ENCODE assay signal across 11 mouse cellular contexts in genomic region chr6:22205751-22206121, GRCm38 (mm10).
DNase-seq lines count a peak whose midpoint lies in the region; ATAC-seq and TF ChIP-seq lines count a peak whose summit lies in the region.
"Had no signal": no experiment of that assay in that cellular context is flagged by ENCODE, and none has a peak within 500 bp of the region (broad histone marks: within the 10 kb centered on the region; RNA-seq: fewer than 3 reads in every experiment).

No protein-coding gene starts in this region.

- 56% methylated on average over 7 of the region's 7 CpGs for WGBS in heart, embryonic 14.5 days
- 65% methylated on average over 7 of the region's 7 CpGs for WGBS in midbrain, embryonic 15.5 days
- WGBS in midbrain, embryonic 10.5 days: 88% methylated on average over 7 of the region's 7 CpGs
- 28% methylated on average over 7 of the region's 7 CpGs for WGBS in limb, embryonic 10.5 days
- WGBS in stomach, postnatal 0 days: 66% methylated on average over 7 of the region's 7 CpGs

- no peaks in the 10 kb centered on the region for H3K4me1 ChIP-seq in heart, embryonic 14.5 days (ENCODE audit: control insufficient read depth in 2 of 2, insufficient read depth in 2 of 2, low read length in 2 of 2)
- 0 out of 2 replicates have a peak, but pooled peaks cover 10% of the 10 kb centered on the region for H3K4me1 ChIP-seq in midbrain, embryonic 15.5 days
- H3K4me1 ChIP-seq in midbrain, embryonic 10.5 days: no peaks in the 10 kb centered on the region
- H3K4me1 ChIP-seq in limb, embryonic 10.5 days: peaks cover 62% of the 10 kb centered on the region
- H3K4me1 ChIP-seq in stomach, postnatal 0 days (replicated peaks; ENCODE audit: control insufficient read depth, insufficient read depth): no peaks in the 10 kb centered on the region

- TF ChIP-seq EP300 in stomach, postnatal 0 days (optimal IDR thresholded peaks at IDR 0.05): no peak

- DNase-seq in heart, adult 18-20 months: no peak
- no peak for DNase-seq in midbrain, embryonic 10.5 days (ENCODE audit: low spot score)
- DNase-seq in limb, embryonic 10.5 days (ENCODE audit: low spot score): no peak
- DNase-seq in stomach, postnatal 0 days (ENCODE audit: low spot score): no peak
- DNase-seq in layer of hippocampus, postnatal 25 days (ENCODE audit: extremely low spot score in 1 of 2, low spot score in 1 of 2): no peak
- DNase-seq: gastrocnemius, postnatal 36 days; kidney, adult 11 months; layer of hippocampus, postnatal 36 days; thymus, adult 2 months had no signal

- no peaks in the 10 kb centered on the region for H3K9me3 ChIP-seq in heart, embryonic 14.5 days (ENCODE audit: control insufficient read depth, low read length)
- no peaks in the 10 kb centered on the region for H3K9me3 ChIP-seq in midbrain, embryonic 15.5 days
- H3K9me3 ChIP-seq in midbrain, embryonic 10.5 days (replicated peaks): no peaks in the 10 kb centered on the region
- H3K9me3 ChIP-seq in limb, embryonic 10.5 days (replicated peaks): no peaks in the 10 kb centered on the region
- H3K9me3 ChIP-seq in stomach, postnatal 0 days (ENCODE audit: control insufficient read depth, low read length): no peaks in the 10 kb centered on the region

- ATAC-seq in heart, embryonic 14.5 days (ENCODE audit: insufficient number of reproducible peaks, insufficient read depth, low FRiP score, low read depth): no peak
- no peak; the same call in 1 of the 2 replicates for ATAC-seq in midbrain, embryonic 15.5 days (replicated peaks)
- no peak for ATAC-seq in stomach, postnatal 0 days (ENCODE audit: low FRiP score, low TSS enrichment)

- no peak overlapping the region for H3K4me3 ChIP-seq in heart, embryonic 14.5 days (ENCODE audit: control insufficient read depth in 1 of 2, insufficient read depth in 1 of 2, low read depth in 1 of 2, low read length in 2 of 2)
- H3K4me3 ChIP-seq in midbrain, embryonic 15.5 days: no peak overlapping the region
- no peak overlapping the region for H3K4me3 ChIP-seq in midbrain, embryonic 10.5 days
- no peak overlapping the region for H3K4me3 ChIP-seq in limb, embryonic 10.5 days
- no peak overlapping the region for H3K4me3 ChIP-seq in stomach, postnatal 0 days (ENCODE audit: low read depth, low read length)

- no peaks in the 10 kb centered on the region for H3K27me3 ChIP-seq in heart, embryonic 14.5 days (ENCODE audit: control insufficient read depth, insufficient read depth, low read length)
- H3K27me3 ChIP-seq in midbrain, embryonic 15.5 days (replicated peaks): no peaks in the 10 kb centered on the region
- H3K27me3 ChIP-seq in midbrain, embryonic 10.5 days (ENCODE audit: low read depth, poor library complexity, severe bottlenecking): no peaks in the 10 kb centered on the region
- H3K27me3 ChIP-seq in limb, embryonic 10.5 days (ENCODE audit: low read depth, poor library complexity, severe bottlenecking): no peaks in the 10 kb centered on the region
- H3K27me3 ChIP-seq in stomach, postnatal 0 days (ENCODE audit: control insufficient read depth, insufficient read depth, low read length): no peaks in the 10 kb centered on the region

- no peak overlapping the region for H3K27ac ChIP-seq in heart, embryonic 14.5 days (replicated peaks in 1 of 2; ENCODE audit: control insufficient read depth in 1 of 2, insufficient read depth in 1 of 2, low read depth in 2 of 2, low read length in 2 of 2)
- no peak overlapping the region for H3K27ac ChIP-seq in midbrain, embryonic 15.5 days
- H3K27ac ChIP-seq in midbrain, embryonic 10.5 days (replicated peaks): no peak overlapping the region
- H3K27ac ChIP-seq in limb, embryonic 10.5 days: 0 out of 2 replicates have a peak overlapping the region, but pooled peaks have one; percentile 8
- H3K27ac ChIP-seq in stomach, postnatal 0 days (replicated peaks): no peak overlapping the region

- no peaks in the 10 kb centered on the region for H3K36me3 ChIP-seq in heart, embryonic 14.5 days (ENCODE audit: control insufficient read depth, insufficient read depth, low read length)
- no peaks in the 10 kb centered on the region for H3K36me3 ChIP-seq in midbrain, embryonic 15.5 days (replicated peaks)
- no peaks in the 10 kb centered on the region for H3K36me3 ChIP-seq in midbrain, embryonic 10.5 days
- H3K36me3 ChIP-seq in limb, embryonic 10.5 days: no peaks in the 10 kb centered on the region
- no peaks in the 10 kb centered on the region for H3K36me3 ChIP-seq in stomach, postnatal 0 days (ENCODE audit: control insufficient read depth, insufficient read depth, low read length)

- peak overlapping the region; percentile 29 for H3K4me2 ChIP-seq in heart, embryonic 14.5 days (ENCODE audit: low read length)
- peak overlapping the region; percentile 14 for H3K4me2 ChIP-seq in midbrain, embryonic 15.5 days
- H3K4me2 ChIP-seq in stomach, postnatal 0 days (replicated peaks; ENCODE audit: low read depth): peak overlapping the region; percentile 20; the same call in 1 of the 2 replicates

- H3K9ac ChIP-seq in heart, embryonic 14.5 days (ENCODE audit: low read length): no peak overlapping the region
- H3K9ac ChIP-seq in midbrain, embryonic 15.5 days: no peak overlapping the region
- H3K9ac ChIP-seq in stomach, postnatal 0 days (ENCODE audit: low read length): no peak overlapping the region

- no peak for TF ChIP-seq CTCF in stomach, postnatal 0 days (IDR thresholded peaks at IDR 0.05; ENCODE audit: low read depth)
